Mouse (Mus musculus) mouse embryonic stem cell (cell line): ENCODE results near the gene Fanci.

Experiments used
- in situ Hi-C, 2 experiments: fragments of 300-500 bp; cut with MboI; formaldehyde crosslinking; loops; 1 replicate in 1 of 2; 3 replicates in 1 of 2; pipeline ENCODE4 v1.14.3; 2019 to 2020; ENCODE audit warnings: low sequenced_read_pairs in 2 of 2, low pct_unique_long_range_greater_than_20kb in 1 of 2, mixed read lengths in 1 of 2; ENCODE audit not compliant: unreplicated experiment in 1 of 2

The Fanci gene

DNA sequence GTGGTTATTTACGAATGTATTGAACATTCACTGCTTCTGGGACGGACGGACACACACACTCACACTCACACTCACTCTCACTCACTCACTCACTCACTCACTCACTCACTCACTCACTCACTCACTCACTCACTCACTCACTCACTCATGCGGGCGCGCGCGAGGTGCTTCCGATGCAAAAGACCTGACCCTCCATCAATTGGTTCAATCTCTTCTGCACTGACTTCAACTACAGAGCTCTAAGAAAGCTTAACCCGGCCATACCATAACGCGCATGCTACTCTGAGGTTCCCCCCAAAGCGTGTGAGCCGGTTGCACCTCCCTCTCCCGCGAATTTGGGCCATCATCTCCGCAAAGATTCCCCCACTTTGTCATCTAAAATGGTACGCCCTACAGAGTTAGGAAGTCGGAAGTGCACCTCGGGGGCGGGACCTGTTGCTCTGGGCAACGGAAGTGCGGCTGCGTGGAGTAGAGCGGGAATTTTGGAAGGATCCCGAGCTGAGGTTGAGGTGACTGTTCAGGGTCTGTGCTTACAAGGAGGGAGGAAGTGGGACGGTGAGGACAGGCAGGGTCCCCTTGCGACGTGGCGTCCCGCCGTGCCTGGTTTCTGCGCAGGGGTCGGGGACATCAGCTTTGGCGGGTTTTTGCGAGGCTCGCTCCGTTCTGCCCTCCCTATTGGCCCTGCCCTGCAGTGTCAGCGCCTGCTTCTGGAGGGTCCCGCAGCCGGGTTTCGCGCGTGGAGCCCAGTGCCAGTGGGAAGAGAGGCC lies at the start of gene Fanci:
TSS of gene Fanci (plus strand) at position 47 of the 767 bp plus-strand sequence.
- in situ Hi-C loops = no loop called here

- in situ Hi-C loops = no loop called here
Measured at GRCm38 (mm10) chr7:79345902-79346301, 45.8 kb upstream of the Fanci start.

GRCm38 (mm10) chr7:79346555-79347075 lies 45.1 kb upstream of the Fanci start:
- in situ Hi-C loops = no loop called here

DNA sequence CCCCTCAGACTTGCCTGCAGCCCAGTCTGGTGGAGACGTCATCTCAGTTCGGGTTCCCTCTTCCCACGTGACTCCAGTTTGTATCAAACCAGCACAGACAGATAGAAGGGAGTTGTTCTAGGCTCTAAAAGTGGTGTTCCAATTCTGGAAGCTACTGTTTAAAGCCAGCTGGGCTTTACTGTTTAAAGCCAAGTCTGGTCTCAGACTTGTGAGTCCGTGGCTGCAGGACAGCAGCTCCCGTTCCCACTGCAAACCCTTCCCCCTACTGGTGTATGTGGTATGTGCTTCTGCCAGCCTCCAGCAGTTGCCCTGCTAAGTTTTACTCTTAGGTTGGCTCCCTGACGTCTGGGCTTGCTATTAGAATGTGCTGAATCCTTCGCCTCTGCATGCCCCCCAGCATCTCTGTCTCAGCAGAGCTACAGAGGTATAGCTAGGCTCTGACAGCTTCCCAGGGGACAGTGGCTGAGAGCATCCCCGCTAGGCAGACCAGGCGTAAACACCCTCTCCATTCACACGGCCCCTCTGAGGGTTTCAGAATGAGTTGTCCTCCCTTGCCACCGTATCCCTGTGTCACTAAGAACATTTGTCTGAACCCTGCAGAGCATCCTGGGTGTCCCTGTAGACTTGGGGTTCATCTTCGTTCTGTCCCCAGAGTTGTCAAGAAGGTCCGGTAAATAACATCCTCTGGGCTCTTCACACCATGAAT lies 44.5 kb upstream of the Fanci start:
- in situ Hi-C loops = no loop called here

DNA sequence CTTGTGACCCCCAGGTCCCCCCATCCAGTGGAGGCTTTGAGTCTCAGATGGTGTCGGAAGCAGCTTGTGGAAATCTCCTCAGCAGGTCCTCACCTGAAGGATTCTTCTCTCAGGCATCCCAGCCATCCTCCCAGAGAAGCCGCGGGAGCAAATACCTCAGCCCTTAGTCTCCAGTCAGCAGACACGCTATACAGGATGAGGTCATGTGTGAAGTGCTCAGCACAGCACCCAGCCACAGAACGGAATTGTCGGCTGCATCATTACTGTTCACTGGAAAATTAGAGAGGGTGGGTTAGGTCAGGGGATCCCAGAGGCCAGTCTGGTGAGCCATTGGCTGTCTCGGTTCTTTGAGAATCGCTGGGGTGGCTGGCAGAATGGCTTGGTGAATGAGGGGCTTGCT lies 42.9 kb upstream of the Fanci start:
- in situ Hi-C loops = no loop called here

GRCm38 (mm10) chr7:79349738-79350386 lies 41.9 kb upstream of the Fanci start:
- in situ Hi-C loops = loop anchor here (5.0 to 25.0 kb wide), 4 partner anchors 103 to 438 kb away; partner anchors contain the start of genes Hapln3 (in 2 of the 2), Isg20 (in 1 of the 2) and Mfge8 (in 1 of the 2)

- in situ Hi-C loops = loop anchor here (10.0 to 25.0 kb wide), 3 partner anchors 221 to 446 kb away; partner anchors contain the start of genes Hapln3 (in 2 of the 2), Isg20 (in 1 of the 2) and Mfge8 (in 1 of the 2)
Measured at GRCm38 (mm10) chr7:79358350-79359182, 33.2 kb upstream of the Fanci start.

DNA sequence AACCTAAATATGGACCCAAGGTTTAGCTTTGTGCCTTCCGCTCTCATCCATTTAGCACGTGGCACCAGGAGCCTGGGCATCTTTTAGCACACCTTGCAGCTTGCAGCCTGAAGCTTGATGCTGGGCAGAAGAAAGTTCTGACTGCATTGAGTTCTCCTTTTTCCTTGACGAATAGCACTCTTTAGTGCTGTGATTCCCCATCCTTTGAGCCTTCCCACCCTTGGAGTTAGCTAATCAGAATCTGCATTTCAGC lies 32.6 kb upstream of the Fanci start:
- in situ Hi-C loops = loop anchor here (10.0 to 25.0 kb wide), 3 partner anchors 222 to 447 kb away; partner anchors contain the start of genes Hapln3 (in 2 of the 2), Isg20 (in 1 of the 2) and Mfge8 (in 1 of the 2)

DNA sequence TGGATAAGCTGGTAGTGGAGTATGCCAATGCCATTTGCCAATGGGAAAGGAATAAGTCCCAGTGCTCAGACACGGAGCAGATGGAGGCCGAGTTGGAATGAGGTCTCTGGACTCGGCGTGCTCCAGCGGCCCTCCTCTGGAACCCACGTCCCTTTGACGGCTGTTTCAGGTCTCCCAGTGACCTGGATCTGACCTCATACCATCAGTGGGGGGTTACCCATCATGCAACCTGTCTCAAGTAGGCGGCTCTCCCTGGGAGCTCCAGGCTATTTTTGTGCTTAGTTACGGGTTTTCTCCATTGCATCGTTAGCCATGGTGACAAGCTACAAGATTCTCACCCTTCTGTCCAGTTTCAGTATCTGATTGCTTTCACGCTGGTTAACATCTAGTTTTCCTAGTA lies 31.7 kb upstream of the Fanci start:
- in situ Hi-C loops = loop anchor here in 1 of 2 experiments (25.0 kb wide), 2 partner anchors 223 to 448 kb away; partner anchors contain the start of genes Hapln3, Isg20 and Mfge8

GRCm38 (mm10) chr7:79362208-79362607 lies 29.5 kb upstream of the Fanci start:
- in situ Hi-C loops = loop anchor here in 1 of 2 experiments (25.0 kb wide), 2 partner anchors 225 to 450 kb away; partner anchors contain the start of genes Hapln3, Isg20 and Mfge8

- in situ Hi-C loops = loop anchor here in 1 of 2 experiments (25.0 kb wide), 2 partner anchors 226 to 451 kb away; partner anchors contain the start of genes Hapln3, Isg20 and Mfge8
Measured at GRCm38 (mm10) chr7:79362830-79363229, 28.9 kb upstream of the Fanci start.

DNA sequence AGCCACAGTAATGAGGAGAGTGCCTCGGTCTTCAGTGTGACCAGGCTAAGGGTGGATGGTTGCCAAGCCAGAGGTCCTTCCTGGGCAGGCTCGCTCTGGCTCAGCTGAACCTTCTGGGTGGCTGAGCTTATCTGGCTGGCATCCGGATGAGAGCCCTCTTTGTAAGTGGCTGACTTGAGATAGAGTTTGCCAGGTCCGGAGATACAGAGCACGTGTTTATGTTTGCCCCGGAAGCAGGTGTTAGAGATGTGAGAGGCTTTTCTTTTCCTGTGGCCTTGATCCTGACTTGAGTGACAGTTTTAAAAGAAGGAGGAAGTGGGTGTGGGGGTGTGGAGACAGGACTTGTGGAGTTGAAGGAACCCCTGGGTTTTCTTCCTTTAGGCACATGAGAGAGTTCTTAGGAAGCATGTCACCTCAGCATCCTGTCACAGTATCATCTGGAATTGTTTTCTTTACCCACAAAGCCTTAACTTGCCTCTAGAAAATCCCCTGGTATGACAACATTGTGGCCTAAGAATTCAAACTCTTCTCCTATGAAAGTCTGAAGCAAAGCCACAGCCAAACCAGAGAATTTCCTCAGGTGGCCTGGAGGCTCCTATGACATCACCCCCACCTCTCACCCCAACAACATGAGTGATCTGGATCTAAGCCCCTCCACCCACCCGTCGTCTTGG lies 28.2 kb upstream of the Fanci start:
- in situ Hi-C loops = loop anchor here in 1 of 2 experiments (25.0 kb wide), 2 partner anchors 226 to 451 kb away; partner anchors contain the start of genes Hapln3, Isg20 and Mfge8

DNA sequence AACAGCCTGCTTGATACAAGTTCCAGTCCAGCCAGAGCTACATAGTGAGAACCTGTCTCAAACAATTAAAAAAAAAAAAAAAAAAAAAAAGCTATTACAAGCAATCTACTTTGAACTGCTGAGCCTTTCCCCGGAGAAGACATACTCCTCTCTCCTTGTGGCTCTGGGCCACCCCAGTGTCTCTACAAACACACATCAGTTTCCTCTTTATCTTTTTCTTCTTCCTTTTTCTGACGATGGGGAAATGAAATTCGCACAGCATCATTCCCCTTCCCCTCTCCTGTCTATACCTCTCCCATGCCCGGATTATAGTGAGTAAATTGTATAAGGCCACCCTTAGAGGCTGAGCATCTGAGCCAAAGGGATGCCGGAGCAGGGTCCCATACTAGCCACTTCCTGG lies 23.1 kb upstream of the Fanci start:
- in situ Hi-C loops = loop anchor here in 1 of 2 experiments (25.0 kb wide), 2 partner anchors 231 to 456 kb away; partner anchors contain the start of genes Hapln3, Isg20 and Mfge8

GRCm38 (mm10) chr7:79369416-79369815 lies 22.3 kb upstream of the Fanci start:
- in situ Hi-C loops = loop anchor here in 1 of 2 experiments (25.0 kb wide), 2 partner anchors 232 to 457 kb away; partner anchors contain the start of genes Hapln3, Isg20 and Mfge8

DNA sequence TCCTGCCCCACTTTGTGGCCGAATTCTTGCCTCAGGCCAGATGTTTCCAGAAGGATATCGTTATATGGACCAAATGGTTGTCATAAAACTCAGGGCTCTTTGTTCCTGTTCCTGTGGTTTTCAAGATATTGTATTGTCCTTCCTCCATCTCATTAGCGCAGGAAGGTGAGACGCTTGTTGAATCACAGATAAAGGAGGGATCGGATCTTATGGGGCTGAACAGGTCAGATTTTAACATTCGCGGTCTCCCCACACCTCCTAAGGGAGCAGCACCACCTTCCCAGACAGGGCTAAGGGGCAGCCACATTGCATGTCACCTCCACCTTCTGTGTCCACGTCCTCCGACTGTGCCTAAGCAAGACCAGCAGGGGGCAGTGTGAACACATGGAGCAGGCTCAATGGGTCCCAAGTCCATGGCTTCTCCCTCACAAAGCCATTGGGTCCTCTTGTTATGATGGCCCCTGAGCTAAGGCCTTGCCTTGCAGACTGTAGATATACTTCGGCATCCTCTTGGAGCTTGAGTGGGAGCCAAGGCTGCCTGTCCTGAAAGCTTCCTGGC lies 20.3 kb upstream of the Fanci start:
- in situ Hi-C loops = loop anchor here in 1 of 2 experiments (25.0 kb wide), 2 partner anchors 234 to 459 kb away; partner anchors contain the start of genes Hapln3, Isg20 and Mfge8

DNA sequence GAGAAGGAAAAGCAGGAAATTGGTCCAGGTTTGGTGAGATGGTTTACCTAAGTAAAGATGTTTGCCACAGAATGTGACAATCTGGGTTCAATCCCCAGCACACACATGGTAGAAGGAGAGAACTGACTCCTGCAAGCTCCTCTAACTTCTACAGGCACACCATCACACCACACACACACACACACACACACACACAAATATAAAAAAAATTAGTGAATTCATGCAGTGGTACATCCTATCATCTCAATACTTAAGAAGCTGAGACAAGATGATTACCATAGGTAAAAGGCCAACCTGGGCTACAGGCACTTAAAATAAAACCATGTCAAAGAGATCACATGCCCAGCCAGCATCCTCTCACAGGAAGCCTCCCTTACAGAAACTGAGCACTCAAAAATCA lies 17.7 kb upstream of the Fanci start:
- in situ Hi-C loops = loop anchor here in 1 of 2 experiments (25.0 kb wide), 2 partner anchors 237 to 462 kb away; partner anchors contain the start of genes Hapln3, Isg20 and Mfge8
